13 mouse cellular contexts compared by ENCODE assay signal in the genomic region with DNA sequence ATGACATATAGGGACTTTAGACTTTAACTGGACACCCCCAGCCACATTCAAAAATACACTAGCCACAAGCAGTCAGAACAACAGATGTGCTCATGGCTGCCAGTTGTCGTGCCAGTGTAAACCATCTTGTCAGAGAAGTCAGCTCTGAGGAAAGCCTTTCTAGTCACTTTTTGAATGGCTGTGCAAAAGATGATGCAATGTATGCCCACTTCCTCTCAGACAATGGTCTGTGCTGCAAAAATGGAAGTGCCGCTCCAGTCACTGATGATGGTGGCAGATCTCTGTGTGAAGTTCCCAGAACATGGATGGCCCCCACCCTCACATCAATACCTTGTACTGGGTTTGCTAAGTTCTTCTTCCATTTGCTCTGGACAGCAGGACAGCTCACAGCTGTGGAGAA.
"Had no signal": no experiment of that assay in that cellular context is flagged by ENCODE, and none has a peak within 500 bp of the region (broad histone marks: within the 10 kb centered on the region; RNA-seq: fewer than 3 reads in every experiment).

No protein-coding gene starts in this region.

- H3K4me2 ChIP-seq: limb, embryonic 15.5 days; liver, embryonic 12.5 days; lung, embryonic 14.5 days; midbrain, embryonic 11.5 days; midbrain, embryonic 15.5 days had no signal

- H3K36me3 ChIP-seq: limb, embryonic 15.5 days; liver, embryonic 12.5 days; midbrain, embryonic 15.5 days had no signal

- DNase-seq: kidney, adult 8-10 months; kidney, postnatal 25 days; lung, embryonic 14.5 days; right cerebral cortex, adult 18-20 months; right cerebral cortex, postnatal 25 days; thymus, postnatal 14 days had no signal

- ATAC-seq: liver, embryonic 12.5 days; midbrain, embryonic 15.5 days had no signal

- H3K9ac ChIP-seq: limb, embryonic 15.5 days; liver, embryonic 12.5 days; lung, embryonic 14.5 days; midbrain, embryonic 15.5 days had no signal

- H3K4me1 ChIP-seq: limb, embryonic 15.5 days; liver, embryonic 12.5 days; midbrain, embryonic 15.5 days had no signal

- H3K4me3 ChIP-seq: left cerebral cortex, adult 2 months; limb, embryonic 15.5 days; liver, embryonic 12.5 days; megakaryocyte, embryonic 14.5 days; midbrain, embryonic 15.5 days had no signal

- H3K27ac ChIP-seq: left cerebral cortex, adult 2 months; limb, embryonic 15.5 days; liver, embryonic 12.5 days; midbrain, embryonic 15.5 days; stomach, postnatal 0 days had no signal

- H3K9me3 ChIP-seq: limb, embryonic 15.5 days; liver, embryonic 12.5 days; midbrain, embryonic 15.5 days had no signal
